Mouse (Mus musculus) stomach, postnatal 0 days (tissue): ENCODE measurements around the gene Eng.

Experiments used
- CTCF ChIP-seq: IDR thresholded peaks from 2 replicates; pipeline ENCODE4 v1.5.1; 2016; ENCODE audit warnings: antibody characterized with exemption, low read depth, mild to moderate bottlenecking, moderate library complexity
- EP300 ChIP-seq: optimal IDR thresholded peaks from 2 replicates; pipeline ENCODE3; 2016; ENCODE audit warnings: antibody characterized with exemption

- TF ChIP-seq CTCF, result no peak
- TF ChIP-seq EP300, result no peak
These were observed 83.2 kb downstream of the Eng start for GRCm38 (mm10) chr2:32729547-32729946.
